In the genomic region with DNA sequence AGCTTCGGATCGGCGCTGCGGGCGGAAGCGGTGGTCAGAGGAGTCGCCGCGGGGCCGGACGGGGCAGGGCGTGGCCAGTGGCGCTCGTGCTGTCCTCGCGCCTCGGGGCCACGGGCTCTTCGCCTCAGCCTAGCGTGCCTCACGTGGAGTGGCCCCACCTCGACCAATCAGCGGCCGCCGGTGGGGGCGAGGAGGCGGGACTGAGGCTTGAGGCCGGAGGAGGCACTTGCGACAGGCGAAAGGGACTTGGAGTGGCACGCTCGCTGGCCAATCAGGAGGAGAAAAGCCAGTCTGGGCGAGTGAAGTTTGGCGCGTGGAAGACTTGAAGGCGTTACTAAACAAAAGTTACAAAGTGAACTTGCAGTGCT, we compare ENCODE assay signal across 8 mouse cellular contexts. TPM values are rescaled to one million over a fixed set of nuclear protein-coding genes. Genes with fewer than 3 reads are reported as not detected.
DNase-seq lines count a peak whose midpoint lies in the region; ATAC-seq lines count a peak whose summit lies in the region.

A gene (minus strand): TSS at position 112 of the 368 bp plus-strand sequence.

- no peak within 1 kb of the TSS for H3K27ac ChIP-seq in embryonic facial prominence, embryonic 15.5 days (replicated peaks)
- peak within 1 kb of the TSS; percentile 56 for H3K27ac ChIP-seq in heart, embryonic 10.5 days
- H3K27ac ChIP-seq in limb, embryonic 12.5 days: no peak within 1 kb of the TSS
- H3K27ac ChIP-seq in midbrain, embryonic 12.5 days (replicated peaks): no peak within 1 kb of the TSS
- H3K27ac ChIP-seq in stomach, embryonic 15.5 days: no peak within 1 kb of the TSS

- no peaks in the 10 kb centered on the region for H3K9me3 ChIP-seq in embryonic facial prominence, embryonic 15.5 days (replicated peaks)
- peaks cover 5% of the 10 kb centered on the region; the same call in 1 of the 2 replicates for H3K9me3 ChIP-seq in heart, embryonic 10.5 days
- H3K9me3 ChIP-seq in limb, embryonic 12.5 days: no peaks in the 10 kb centered on the region; the same call in 1 of the 2 replicates
- H3K9me3 ChIP-seq in midbrain, embryonic 12.5 days: no peaks in the 10 kb centered on the region
- no peaks in the 10 kb centered on the region for H3K9me3 ChIP-seq in stomach, embryonic 15.5 days

- H3K4me3 ChIP-seq in embryonic facial prominence, embryonic 15.5 days (replicated peaks): peak within 1 kb of the TSS; percentile 46
- peak within 1 kb of the TSS; percentile 59 for H3K4me3 ChIP-seq in heart, embryonic 10.5 days
- H3K4me3 ChIP-seq in limb, embryonic 12.5 days (replicated peaks): peak within 1 kb of the TSS; percentile 42
- peak within 1 kb of the TSS; percentile 41 for H3K4me3 ChIP-seq in midbrain, embryonic 12.5 days
- H3K4me3 ChIP-seq in stomach, embryonic 15.5 days (replicated peaks): peak within 1 kb of the TSS; percentile 48

- H3K36me3 ChIP-seq in embryonic facial prominence, embryonic 15.5 days: no peaks in the 10 kb centered on the region
- no peaks in the 10 kb centered on the region for H3K36me3 ChIP-seq in heart, embryonic 10.5 days
- H3K36me3 ChIP-seq in limb, embryonic 12.5 days: no peaks in the 10 kb centered on the region
- H3K36me3 ChIP-seq in midbrain, embryonic 12.5 days: no peaks in the 10 kb centered on the region
- H3K36me3 ChIP-seq in stomach, embryonic 15.5 days: no peaks in the 10 kb centered on the region

- H3K4me2 ChIP-seq in embryonic facial prominence, embryonic 15.5 days (replicated peaks): peak within 1 kb of the TSS; percentile 71
- peak within 1 kb of the TSS; percentile 56 for H3K4me2 ChIP-seq in limb, embryonic 12.5 days
- peak within 1 kb of the TSS; percentile 53 for H3K4me2 ChIP-seq in midbrain, embryonic 12.5 days (replicated peaks)
- H3K4me2 ChIP-seq in stomach, embryonic 15.5 days: peak within 1 kb of the TSS; percentile 72

- ATAC-seq in embryonic facial prominence, embryonic 15.5 days (ENCODE audit: insufficient number of reproducible peaks, low FRiP score, low TSS enrichment, low read depth): peak; percentile 91
- peak; percentile 79 for ATAC-seq in limb, embryonic 12.5 days (ENCODE audit: insufficient number of reproducible peaks, insufficient read depth, low FRiP score, low TSS enrichment, low read depth)
- peak; percentile 96 for ATAC-seq in midbrain, embryonic 12.5 days (ENCODE audit: low FRiP score, low read depth)
- ATAC-seq in stomach, embryonic 15.5 days (ENCODE audit: insufficient read depth, low FRiP score, low read depth): peak; percentile 93

- H3K9ac ChIP-seq in embryonic facial prominence, embryonic 15.5 days: no peak within 1 kb of the TSS
- peak within 1 kb of the TSS; percentile 23; the same call in 1 of the 2 replicates for H3K9ac ChIP-seq in limb, embryonic 12.5 days (replicated peaks)
- no peak within 1 kb of the TSS for H3K9ac ChIP-seq in midbrain, embryonic 12.5 days (replicated peaks)
- no peak within 1 kb of the TSS for H3K9ac ChIP-seq in stomach, embryonic 15.5 days

- H3K27me3 ChIP-seq in embryonic facial prominence, embryonic 15.5 days: peaks cover 22% of the 10 kb centered on the region
- H3K27me3 ChIP-seq in heart, embryonic 10.5 days (ENCODE audit: insufficient read depth, poor library complexity, severe bottlenecking): peaks cover 26% of the 10 kb centered on the region
- peaks cover 22% of the 10 kb centered on the region for H3K27me3 ChIP-seq in limb, embryonic 12.5 days
- H3K27me3 ChIP-seq in midbrain, embryonic 12.5 days: peaks cover 19% of the 10 kb centered on the region
- peaks cover 11% of the 10 kb centered on the region for H3K27me3 ChIP-seq in stomach, embryonic 15.5 days (replicated peaks)

- peaks cover 10% of the 10 kb centered on the region for H3K4me1 ChIP-seq in embryonic facial prominence, embryonic 15.5 days
- H3K4me1 ChIP-seq in heart, embryonic 10.5 days: peaks cover 8% of the 10 kb centered on the region
- 0 out of 2 replicates have a peak, but pooled peaks cover 5% of the 10 kb centered on the region for H3K4me1 ChIP-seq in limb, embryonic 12.5 days (replicated peaks)
- 0 out of 2 replicates have a peak, but pooled peaks cover 4% of the 10 kb centered on the region for H3K4me1 ChIP-seq in midbrain, embryonic 12.5 days
- peaks cover 10% of the 10 kb centered on the region; the same call in 1 of the 2 replicates for H3K4me1 ChIP-seq in stomach, embryonic 15.5 days

- DNase-seq in layer of hippocampus, adult 11-12 months (ENCODE audit: low spot score): peak; percentile 59
- DNase-seq in layer of hippocampus, adult 9-10 months (ENCODE audit: low spot score): no peak
- DNase-seq in heart, embryonic 10.5 days (ENCODE audit: low spot score): peak; percentile 90
- DNase-seq in kidney, adult 8-10 months: peak; percentile 56 to 57

- 24% methylated on average over 36 of the region's 36 CpGs for WGBS in embryonic facial prominence, embryonic 15.5 days
- WGBS in heart, embryonic 10.5 days: 23% methylated on average over 36 of the region's 36 CpGs
- 21% methylated on average over 36 of the region's 36 CpGs for WGBS in limb, embryonic 12.5 days
- WGBS in midbrain, embryonic 12.5 days: 22% methylated on average over 36 of the region's 36 CpGs
- 12% methylated on average over 36 of the region's 36 CpGs for WGBS in stomach, embryonic 15.5 days

RNA-seq across cellular contexts. Expression of the gene that starts here (rescaled TPM):
- polyA plus RNA-seq in embryonic facial prominence, embryonic 15.5 days (2015; fragmentation: Nextera tagmentation; extraction: Ambion mirVana): 2.9 and 3.3 TPM in 2 replicates
- 1.2 and 2.2 TPM in 2 replicates for polyA plus RNA-seq in heart, embryonic 10.5 days (2016; fragmentation: Nextera tagmentation; extraction: Ambion mirVana)
- 3.0 and 4.0 TPM in 2 replicates for polyA plus RNA-seq in limb, embryonic 12.5 days (2016; fragmentation: Nextera tagmentation; extraction: Ambion mirVana)
- polyA plus RNA-seq in midbrain, embryonic 12.5 days (2016; fragmentation: Nextera tagmentation; extraction: Ambion mirVana): 3.7 and 4.6 TPM in 2 replicates
- 5.6 and 6.2 TPM in 2 replicates for polyA plus RNA-seq in stomach, embryonic 15.5 days (2015; fragmentation: Nextera tagmentation; extraction: Ambion mirVana)
